Mouse (Mus musculus): Measurements from ENCODE around the gene Fdxr. TPM values are rescaled to one million over a fixed set of nuclear protein-coding genes. Genes with fewer than 3 reads are reported as not detected.

The Fdxr gene
- polyA plus RNA-seq, 1 experiment: 28.0 TPM

DNA sequence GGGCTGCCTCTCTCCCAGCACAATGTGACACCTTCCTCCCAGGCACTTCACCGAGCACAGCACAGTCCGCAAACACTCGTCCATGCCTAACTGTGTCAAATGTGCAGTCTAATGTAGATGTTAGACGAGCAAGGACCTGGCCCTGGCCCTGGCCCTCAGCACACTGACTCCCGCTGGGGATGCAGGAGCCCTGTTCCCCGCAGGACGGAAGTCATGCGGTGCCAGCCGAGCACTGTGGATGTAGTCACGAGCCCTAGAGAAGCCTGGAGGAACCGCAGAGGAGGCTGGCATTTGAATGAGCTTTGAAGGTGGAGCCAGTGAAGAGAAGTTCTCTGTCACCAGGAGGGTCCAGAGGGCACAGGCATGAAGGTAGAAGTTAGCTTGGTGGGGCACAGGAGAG is 53.4 kb downstream of the Fdxr start:
- H3K36me3 ChIP-seq (ENCODE audit: control insufficient read depth, insufficient read depth, low read length): no peaks in the 10 kb centered on the region
- no peak overlapping the region for H3K27ac ChIP-seq (ENCODE audit: control insufficient read depth, insufficient read depth, low read depth, low read length)
- no peaks in the 10 kb centered on the region for H3K27me3 ChIP-seq (ENCODE audit: control insufficient read depth, insufficient read depth, low read length)
- H3K4me3 ChIP-seq (ENCODE audit: control insufficient read depth, low read depth, low read length): no peak overlapping the region
- TF ChIP-seq POLR2A (IDR thresholded peaks at IDR 0.05; ENCODE audit: control insufficient read depth, low read depth, low read length): no peak
- no peaks in the 10 kb centered on the region for H3K4me1 ChIP-seq (ENCODE audit: control insufficient read depth, insufficient read depth, low read length)

- no peaks in the 10 kb centered on the region for H3K4me1 ChIP-seq (ENCODE audit: control insufficient read depth, insufficient read depth, low read length)
- H3K27me3 ChIP-seq (ENCODE audit: control insufficient read depth, insufficient read depth, low read length): no peaks in the 10 kb centered on the region
- TF ChIP-seq POLR2A (IDR thresholded peaks at IDR 0.05; ENCODE audit: control insufficient read depth, low read depth, low read length) (no peak), CTCF (IDR thresholded peaks at IDR 0.05; ENCODE audit: control insufficient read depth, insufficient read depth, insufficient replicate concordance, low read depth, low read length) (no peak)
- no peak overlapping the region for H3K27ac ChIP-seq (ENCODE audit: control insufficient read depth, insufficient read depth, low read depth, low read length)
- no peaks in the 10 kb centered on the region for H3K36me3 ChIP-seq (ENCODE audit: control insufficient read depth, insufficient read depth, low read length)
- no peak overlapping the region for H3K4me3 ChIP-seq (ENCODE audit: control insufficient read depth, low read depth, low read length)
Observed at GRCm38 (mm10) chr11:115222570-115222969, 54.3 kb downstream of the Fdxr start.

DNA sequence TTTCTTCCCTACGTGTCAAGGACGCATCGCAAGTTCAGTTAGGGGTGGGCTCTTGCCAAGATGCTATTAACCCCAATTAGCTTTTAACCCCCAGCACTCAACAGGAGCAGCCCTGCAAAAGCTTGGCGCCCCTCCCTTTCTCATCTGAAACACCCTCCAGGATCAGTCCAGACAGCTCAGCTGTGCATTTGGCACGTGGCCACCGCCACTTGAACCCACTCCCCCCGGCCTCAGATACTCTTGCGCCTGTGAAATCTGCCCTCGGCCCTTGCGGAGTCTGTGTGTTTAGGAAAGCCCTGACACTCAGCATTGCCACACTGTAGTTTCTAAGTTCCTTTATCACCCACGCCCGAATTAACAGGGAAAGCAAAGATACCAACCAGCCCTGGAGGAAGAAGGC is 54.8 kb downstream of the Fdxr start:
- Histone ChIP-seq H3K4me3 (ENCODE audit: control insufficient read depth, low read depth, low read length) (no peak overlapping the region), H3K36me3 (ENCODE audit: control insufficient read depth, insufficient read depth, low read length) (no peaks in the 10 kb centered on the region), H3K27me3 (ENCODE audit: control insufficient read depth, insufficient read depth, low read length) (no peaks in the 10 kb centered on the region), H3K27ac (ENCODE audit: control insufficient read depth, insufficient read depth, low read depth, low read length) (no peak overlapping the region), H3K4me1 (ENCODE audit: control insufficient read depth, insufficient read depth, low read length) (no peaks in the 10 kb centered on the region)
- TF ChIP-seq POLR2A (IDR thresholded peaks at IDR 0.05; ENCODE audit: control insufficient read depth, low read depth, low read length): no peak
- no peak for TF ChIP-seq CTCF (IDR thresholded peaks at IDR 0.05; ENCODE audit: control insufficient read depth, insufficient read depth, insufficient replicate concordance, low read depth, low read length)

DNA sequence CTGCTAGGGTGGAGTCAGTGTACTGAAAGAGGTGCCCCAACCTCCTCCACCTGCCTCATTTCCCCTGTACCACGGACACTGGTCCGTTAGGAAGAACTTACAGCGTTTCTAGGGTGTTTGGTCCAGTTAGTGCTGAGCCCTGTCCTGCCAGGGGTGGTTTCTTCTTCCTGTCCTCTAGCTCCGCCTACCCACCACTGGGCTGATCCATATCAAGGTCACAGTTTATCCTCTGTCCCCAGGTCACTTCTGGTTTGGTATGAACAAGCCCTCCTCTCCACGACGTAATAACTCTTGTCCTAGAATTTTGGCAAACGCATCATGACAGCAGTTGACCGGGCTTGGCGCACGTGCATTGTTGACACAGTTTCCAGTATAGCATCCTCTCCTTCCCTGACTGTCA is 57.2 kb downstream of the Fdxr start:
- TF ChIP-seq POLR2A (IDR thresholded peaks at IDR 0.05; ENCODE audit: control insufficient read depth, low read depth, low read length) (no peak), CTCF (IDR thresholded peaks at IDR 0.05; ENCODE audit: control insufficient read depth, insufficient read depth, insufficient replicate concordance, low read depth, low read length) (no peak)
- no peaks in the 10 kb centered on the region for H3K27me3 ChIP-seq (ENCODE audit: control insufficient read depth, insufficient read depth, low read length)
- no peaks in the 10 kb centered on the region for H3K4me1 ChIP-seq (ENCODE audit: control insufficient read depth, insufficient read depth, low read length)
- no peak overlapping the region for H3K4me3 ChIP-seq (ENCODE audit: control insufficient read depth, low read depth, low read length)
- no peak overlapping the region for H3K27ac ChIP-seq (ENCODE audit: control insufficient read depth, insufficient read depth, low read depth, low read length)
- no peaks in the 10 kb centered on the region for H3K36me3 ChIP-seq (ENCODE audit: control insufficient read depth, insufficient read depth, low read length)

DNA sequence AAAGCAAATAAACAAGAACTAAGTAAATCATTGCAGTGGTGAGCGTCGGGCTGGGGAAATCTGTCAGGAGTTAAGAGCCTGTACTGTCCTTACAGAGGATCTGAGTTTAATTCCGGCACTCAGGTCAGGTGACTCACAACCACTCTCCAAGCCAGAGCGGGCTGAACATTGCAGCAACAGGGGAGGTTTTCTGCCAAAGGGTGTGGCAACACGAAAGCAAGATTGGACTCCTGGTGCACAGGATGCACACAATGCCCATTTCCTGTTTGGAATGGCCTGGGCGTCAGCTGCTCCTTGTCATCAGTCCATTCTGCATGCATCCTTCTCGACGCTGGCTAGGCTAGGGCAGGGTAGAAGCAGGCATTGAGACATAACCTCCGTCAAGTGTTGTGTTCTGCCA is 57.6 kb downstream of the Fdxr start:
- Histone ChIP-seq H3K4me1 (ENCODE audit: control insufficient read depth, insufficient read depth, low read length) (no peaks in the 10 kb centered on the region), H3K27me3 (ENCODE audit: control insufficient read depth, insufficient read depth, low read length) (no peaks in the 10 kb centered on the region), H3K4me3 (ENCODE audit: control insufficient read depth, low read depth, low read length) (no peak overlapping the region), H3K27ac (ENCODE audit: control insufficient read depth, insufficient read depth, low read depth, low read length) (no peak overlapping the region), H3K36me3 (ENCODE audit: control insufficient read depth, insufficient read depth, low read length) (no peaks in the 10 kb centered on the region)
- no peak for TF ChIP-seq CTCF (IDR thresholded peaks at IDR 0.05; ENCODE audit: control insufficient read depth, insufficient read depth, insufficient replicate concordance, low read depth, low read length)
- no peak for TF ChIP-seq POLR2A (IDR thresholded peaks at IDR 0.05; ENCODE audit: control insufficient read depth, low read depth, low read length)

Other genes starting within 250 kb of the Fdxr start
- 0.60 and 0.93 TPM in 2 replicates for gene Cd300ld5, start 239.3 kb downstream of the Fdxr start, polyA plus RNA-seq (2012; rRNA removed)
- 1.5 and 3.6 TPM in 2 replicates for gene Cd300ld3, start 228.6 kb downstream of the Fdxr start, polyA plus RNA-seq (2012; rRNA removed)
- not detected in 2 replicates for gene Cd300e, start 214.9 kb downstream of the Fdxr start, polyA plus RNA-seq (2012; rRNA removed)
- gene Rab37, start 185.6 kb downstream of the Fdxr start, polyA plus RNA-seq (2012; rRNA removed): not detected in 2 replicates
- 0.09 and 0.14 TPM in 2 replicates for gene Cd300lf, start 143.1 kb downstream of the Fdxr start, polyA plus RNA-seq (2012; rRNA removed)
- 21.2 and 29.7 TPM in 2 replicates for gene Slc9a3r1, start 113.7 kb downstream of the Fdxr start, polyA plus RNA-seq (2012; rRNA removed)
- gene Tmem104, start 89.6 kb downstream of the Fdxr start, polyA plus RNA-seq (2012; rRNA removed): 7.5 and 9.0 TPM in 2 replicates
- gene Nat9, start 89.2 kb downstream of the Fdxr start, polyA plus RNA-seq (2012; rRNA removed): 106 and 118 TPM in 2 replicates
- 1.2 and 1.5 TPM in 2 replicates for gene Grin2c, start 9.8 kb downstream of the Fdxr start, polyA plus RNA-seq (2012; rRNA removed)
- 6.4 and 7.0 TPM in 2 replicates for gene Fads6, start 20.6 kb upstream of the Fdxr start, polyA plus RNA-seq (2012; rRNA removed)
- gene Otop2, start 30.1 kb upstream of the Fdxr start, polyA plus RNA-seq (2012; rRNA removed): 8.5 and 8.9 TPM in 2 replicates
- gene Ush1g, start 45.0 kb upstream of the Fdxr start, polyA plus RNA-seq (2012; rRNA removed): 3.7 and 4.1 TPM in 2 replicates
- 0.17 and 0.40 TPM in 2 replicates for gene Otop3, start 57.7 kb upstream of the Fdxr start, polyA plus RNA-seq (2012; rRNA removed)
- 1.2 and 1.7 TPM in 2 replicates for gene Hid1, start 90.7 kb upstream of the Fdxr start, polyA plus RNA-seq (2012; rRNA removed)
- gene Cdr2l, start 104.9 kb upstream of the Fdxr start, polyA plus RNA-seq (2012; rRNA removed): 5.2 TPM in 2 replicates
- gene Mrpl58, start 126.7 kb upstream of the Fdxr start, polyA plus RNA-seq (2012; rRNA removed): 13.9 and 18.0 TPM in 2 replicates
- gene Atp5h, start 142.9 kb upstream of the Fdxr start, polyA plus RNA-seq (2012; rRNA removed): 145 and 166 TPM in 2 replicates
- gene Kctd2, start 143.1 kb upstream of the Fdxr start, polyA plus RNA-seq (2012; rRNA removed): 11.8 and 13.6 TPM in 2 replicates
- gene Trim80, start 163.5 kb upstream of the Fdxr start, polyA plus RNA-seq (2012; rRNA removed): 307 and 344 TPM in 2 replicates
- 0.72 and 0.78 TPM in 2 replicates for gene Slc16a5, start 185.4 kb upstream of the Fdxr start, polyA plus RNA-seq (2012; rRNA removed)
- gene Armc7, start 198.6 kb upstream of the Fdxr start, polyA plus RNA-seq (2012; rRNA removed): 3.3 and 3.8 TPM in 2 replicates
- gene Nt5c, start 214.8 kb upstream of the Fdxr start, polyA plus RNA-seq (2012; rRNA removed): 32.4 and 34.0 TPM in 2 replicates
- gene Jpt1, start 237.3 kb upstream of the Fdxr start, polyA plus RNA-seq (2012; rRNA removed): 548 and 576 TPM in 2 replicates

Measured in testis, adult 2 months (tissue).